Mouse (Mus musculus): ENCODE results near the gene Ctdspl. TPM values are rescaled to one million over a fixed set of nuclear protein-coding genes. Genes with fewer than 3 reads are reported as not detected.

Gene Ctdspl
- polyA plus RNA-seq, 1 experiment, result 83.4 TPM

DNA sequence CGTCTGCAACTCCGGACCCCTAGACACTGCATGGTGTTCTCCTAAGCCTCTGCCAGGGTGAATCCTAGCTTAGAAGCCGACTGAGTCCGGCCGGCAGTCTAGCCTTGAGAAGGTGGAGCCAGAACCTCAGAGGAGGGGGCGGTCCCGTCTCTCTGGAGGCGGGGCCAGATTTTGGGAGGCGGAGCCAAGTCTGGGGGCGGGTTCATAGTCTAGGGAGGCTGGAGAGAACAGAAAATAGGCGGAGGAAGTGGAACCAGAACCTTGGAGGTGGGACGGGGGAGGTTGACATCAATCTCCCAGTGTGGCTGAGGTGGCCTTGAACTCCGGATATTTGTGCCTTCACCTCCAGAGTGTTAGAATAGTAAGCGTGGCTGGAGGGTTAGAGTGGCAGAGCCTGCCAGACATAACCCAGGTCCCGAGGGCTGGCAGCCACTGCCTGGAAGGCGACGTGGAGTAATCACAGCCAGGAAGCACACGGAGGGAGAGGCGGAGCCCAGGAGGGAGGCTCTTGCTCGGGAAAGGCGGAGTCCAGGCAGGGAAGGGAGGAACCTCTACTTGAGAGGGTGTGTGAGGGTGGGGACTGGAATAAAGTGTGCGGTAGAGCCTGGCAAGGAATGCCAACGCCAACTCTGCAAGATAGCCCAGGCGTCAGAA is 162.0 kb downstream of the Ctdspl start:
- WGBS, result under 1% methylated on average over 24 of the region's 24 CpGs
- peak overlapping the region; percentile 60 for H3K4me3 ChIP-seq (replicated peaks; ENCODE audit: extremely low read depth, low read depth, low read length)
- TF ChIP-seq CTCF (IDR thresholded peaks at IDR 0.05; ENCODE audit: insufficient read depth, low read length), result no peak
- 0 out of 2 replicates have a peak, but pooled peaks have one; percentile 42 for TF ChIP-seq POLR2A (IDR thresholded peaks at IDR 0.05; ENCODE audit: borderline replicate concordance, extremely low read depth, low read depth, low read length)

DNA sequence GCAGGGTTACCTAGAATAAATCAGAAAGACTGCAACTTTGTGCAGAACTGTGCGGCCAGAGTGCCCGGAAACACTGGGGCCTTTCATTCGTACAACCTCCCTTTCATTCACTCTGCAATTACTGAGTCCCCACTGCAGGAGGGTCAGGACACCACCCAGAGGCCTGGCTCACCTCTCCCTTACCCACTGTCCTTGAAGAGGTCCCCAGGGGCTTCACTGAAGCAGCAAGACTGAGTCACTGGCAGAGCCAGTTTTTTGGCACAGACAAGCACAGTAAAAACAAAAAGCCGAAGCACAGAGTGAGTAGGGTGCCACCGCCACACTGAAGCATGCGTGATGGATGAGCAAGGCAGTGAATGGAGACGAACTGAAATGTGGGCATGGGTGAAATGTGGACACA is 163.2 kb downstream of the Ctdspl start:
- Histone ChIP-seq H3K4me1 (ENCODE audit: control insufficient read depth, insufficient read depth, low read length) (0 out of 2 replicates have a peak, but pooled peaks cover 7% of the 10 kb centered on the region), H3K4me3 (replicated peaks; ENCODE audit: extremely low read depth, low read depth, low read length) (no peak overlapping the region)
- TF ChIP-seq CTCF (IDR thresholded peaks at IDR 0.05; ENCODE audit: insufficient read depth, low read length) (no peak), POLR2A (IDR thresholded peaks at IDR 0.05; ENCODE audit: borderline replicate concordance, extremely low read depth, low read depth, low read length) (no peak)
- 71% methylated on average over 7 of the region's 7 CpGs for WGBS
- no peak for DNase-seq

More for the DNA sequence above, 162.0 kb downstream of the Ctdspl start:
- 0 out of 2 replicates have a peak, but pooled peaks cover 7% of the 10 kb centered on the region for H3K4me1 ChIP-seq (ENCODE audit: control insufficient read depth, insufficient read depth, low read length)
- peak; percentile 96 for DNase-seq

DNA sequence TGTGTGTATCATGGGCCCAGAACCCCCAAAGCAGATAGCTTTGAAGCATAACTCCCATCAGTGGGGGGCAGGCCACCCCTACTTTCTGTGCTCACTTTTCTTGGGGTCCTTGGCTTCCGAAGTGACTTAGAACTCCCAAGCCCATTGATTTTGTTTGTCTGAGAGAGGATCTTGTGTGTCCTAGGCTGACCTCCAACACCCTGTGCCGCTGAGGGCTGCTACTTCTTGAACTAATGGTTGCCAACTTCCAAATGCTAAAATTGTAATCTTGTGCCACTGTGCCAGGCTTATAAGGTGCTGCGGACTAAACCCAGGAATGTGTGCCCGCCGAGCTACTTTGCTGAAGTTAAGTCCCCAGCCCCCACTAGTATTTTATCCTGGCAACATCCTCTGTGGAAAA is 164.2 kb downstream of the Ctdspl start:
- DNase-seq, result no peak
- Histone ChIP-seq H3K4me3 (replicated peaks; ENCODE audit: extremely low read depth, low read depth, low read length) (no peak overlapping the region), H3K4me1 (ENCODE audit: control insufficient read depth, insufficient read depth, low read length) (0 out of 2 replicates have a peak, but pooled peaks cover 7% of the 10 kb centered on the region)
- WGBS, result 75% methylated on average over 5 of the region's 5 CpGs
- TF ChIP-seq POLR2A (IDR thresholded peaks at IDR 0.05; ENCODE audit: borderline replicate concordance, extremely low read depth, low read depth, low read length) (no peak), CTCF (IDR thresholded peaks at IDR 0.05; ENCODE audit: insufficient read depth, low read length) (no peak)

DNA sequence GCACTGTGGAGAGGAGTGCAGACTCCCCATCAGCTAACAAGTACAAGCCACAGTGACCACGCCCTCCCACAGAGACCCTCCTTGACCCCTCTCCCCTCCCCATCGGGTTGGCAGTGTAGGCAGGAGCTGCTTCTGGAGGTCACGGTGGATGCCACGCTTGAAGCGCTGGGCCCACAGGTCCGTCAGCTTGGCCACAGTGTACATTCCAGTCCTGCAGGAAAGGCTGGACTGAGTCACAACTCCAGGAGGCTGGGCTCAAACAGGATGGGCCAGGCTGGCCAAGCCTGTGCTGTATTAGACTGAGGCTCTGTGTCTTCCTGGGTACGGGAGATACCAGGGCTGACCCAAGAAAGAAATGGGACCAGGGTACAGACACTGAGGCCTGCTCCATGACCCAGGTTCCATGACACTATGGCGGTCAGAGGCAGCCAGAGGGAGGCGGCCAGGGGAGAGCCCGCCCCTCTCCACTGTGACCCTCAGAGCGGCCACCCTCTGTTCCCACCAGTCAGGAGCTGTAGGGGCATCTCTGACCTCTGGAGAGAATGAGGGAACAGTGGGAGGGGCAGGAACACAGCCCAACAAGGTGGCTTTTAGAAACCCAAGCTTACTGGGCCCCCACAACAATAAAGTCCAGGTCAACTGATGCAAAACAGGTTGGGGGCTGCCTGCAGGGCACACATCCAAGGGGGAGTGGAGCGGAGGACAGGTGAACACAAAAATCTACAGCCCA is 165.5 kb downstream of the Ctdspl start:
- DNase-seq, result no peak
- TF ChIP-seq POLR2A (IDR thresholded peaks at IDR 0.05; ENCODE audit: borderline replicate concordance, extremely low read depth, low read depth, low read length) (no peak), CTCF (IDR thresholded peaks at IDR 0.05; ENCODE audit: insufficient read depth, low read length) (no peak)
- Histone ChIP-seq H3K4me3 (replicated peaks; ENCODE audit: extremely low read depth, low read depth, low read length) (no peak overlapping the region), H3K4me1 (ENCODE audit: control insufficient read depth, insufficient read depth, low read length) (0 out of 2 replicates have a peak, but pooled peaks cover 7% of the 10 kb centered on the region)
- WGBS, result 70% methylated on average over 12 of the region's 12 CpGs

DNA sequence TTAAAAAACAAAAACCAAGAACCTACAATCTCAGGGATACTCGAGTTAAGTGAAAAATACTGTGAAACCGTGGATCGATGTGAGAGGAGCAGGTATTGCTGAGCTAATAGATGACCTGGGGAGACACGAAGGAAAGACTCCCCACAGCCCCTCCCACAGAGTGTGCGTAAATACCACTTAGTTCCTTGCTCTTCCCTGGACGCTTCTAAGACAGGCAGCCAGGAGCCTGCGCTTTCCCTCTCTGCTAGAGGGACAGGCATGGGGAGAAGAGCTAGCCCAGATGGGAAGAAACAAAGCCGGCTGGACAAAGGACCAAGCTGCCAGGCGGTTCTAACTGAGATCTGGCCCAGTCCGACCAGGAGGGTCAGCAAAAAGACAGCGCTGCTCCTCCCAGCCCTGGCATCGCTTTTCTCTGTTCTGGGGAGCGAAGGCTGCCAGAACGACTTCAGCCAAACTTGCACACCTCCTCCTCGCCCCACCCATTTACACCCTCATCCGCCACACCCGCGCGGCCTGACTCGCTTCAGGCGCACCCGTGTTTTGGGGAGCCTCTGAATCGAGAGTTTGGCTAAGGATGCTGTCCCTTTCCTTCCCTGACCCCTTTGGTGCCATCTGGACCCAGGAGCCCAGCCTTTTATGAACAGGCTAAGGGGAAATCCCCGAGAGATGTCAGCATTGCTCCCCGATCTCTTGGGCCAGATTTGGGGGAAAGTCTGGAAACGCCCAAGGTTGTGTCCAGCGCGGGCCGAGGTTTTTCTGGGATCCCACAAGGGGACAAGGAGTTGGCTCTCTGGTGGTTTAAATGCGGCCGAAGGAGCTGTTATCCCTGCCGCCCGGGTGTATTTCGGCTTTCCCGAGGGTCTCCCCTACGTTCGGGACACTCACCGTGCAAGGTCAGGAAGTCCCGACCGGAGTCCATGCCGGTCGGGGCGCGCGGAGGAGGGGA is 166.5 kb downstream of the Ctdspl start:
- no peak for TF ChIP-seq CTCF (IDR thresholded peaks at IDR 0.05; ENCODE audit: insufficient read depth, low read length)
- no peak; the same call in 1 of the 2 replicates for TF ChIP-seq POLR2A (IDR thresholded peaks at IDR 0.05; ENCODE audit: borderline replicate concordance, extremely low read depth, low read depth, low read length)
- DNase-seq, result peak; percentile 47
- H3K4me3 ChIP-seq (replicated peaks; ENCODE audit: extremely low read depth, low read depth, low read length), result peak overlapping the region; percentile 68
- 4% methylated on average over 45 of the region's 45 CpGs for WGBS
- H3K4me1 ChIP-seq (ENCODE audit: control insufficient read depth, insufficient read depth, low read length), result 0 out of 2 replicates have a peak, but pooled peaks cover 2% of the 10 kb centered on the region

Other genes with a start within 250 kb of the Ctdspl start
- gene Vill, start 126.3 kb downstream of the Ctdspl start, polyA plus RNA-seq (2012; rRNA removed), result 15.4 and 20.2 TPM in 2 replicates
- gene Plcd1, start 167.0 kb downstream of the Ctdspl start, polyA plus RNA-seq (2012; rRNA removed), result 19.8 and 37.3 TPM in 2 replicates
- 5.1 and 5.5 TPM in 2 replicates for gene Dlec1, start 176.0 kb downstream of the Ctdspl start, polyA plus RNA-seq (2012; rRNA removed)
- 14.8 and 21.9 TPM in 2 replicates for gene Acaa1b, start 230.6 kb downstream of the Ctdspl start, polyA plus RNA-seq (2012; rRNA removed)
- not detected in 2 replicates for gene Gm47289, start 232.7 kb downstream of the Ctdspl start, polyA plus RNA-seq (2012; rRNA removed)

Data from lung, adult 2 months (tissue).